In the genomic region with DNA sequence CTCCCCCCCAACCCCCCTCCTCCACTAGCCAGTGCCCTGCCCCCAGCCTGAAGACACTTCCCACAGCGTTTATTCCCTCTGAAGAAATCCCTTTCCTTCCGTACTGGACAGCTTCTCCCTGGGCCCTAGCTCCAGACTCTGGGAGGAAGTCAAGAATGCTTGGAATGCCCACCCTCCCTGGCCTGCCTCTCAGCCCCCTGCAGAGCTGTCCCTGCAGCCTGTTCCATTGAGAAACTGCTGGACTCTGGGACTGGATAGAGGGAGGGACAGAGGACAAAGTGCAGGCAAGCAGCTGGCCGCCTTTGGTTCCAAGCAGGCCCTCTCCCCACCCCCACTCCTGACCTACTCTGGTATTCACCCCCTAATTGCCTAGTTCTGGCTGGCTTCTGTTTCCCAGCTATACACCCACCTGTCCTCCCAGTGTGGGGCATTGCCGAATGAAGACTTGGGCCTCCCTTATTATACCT, we compare ENCODE assay signal across 8 mouse cellular contexts. TPM values are rescaled to one million over a fixed set of nuclear protein-coding genes. Genes with fewer than 3 reads are reported as not detected.
DNase-seq lines count a peak whose midpoint lies in the region; ATAC-seq lines count a peak whose summit lies in the region.

No protein-coding gene starts in this region.

- peak; percentile 63 for DNase-seq in ZHBTc4 (ENCODE audit: low read depth, low spot score)
- DNase-seq in forebrain, embryonic 11.5 days (ENCODE audit: low spot score), result peak; percentile 85
- DNase-seq in heart, postnatal 10 days, result peak; percentile 81 to 85
- peak; percentile 95 to 96 for DNase-seq in kidney, postnatal 36 days
- no peak for DNase-seq in right cerebral cortex, postnatal 14 days
- no peak for DNase-seq in layer of hippocampus, postnatal 36 days

- peaks cover 13% of the 10 kb centered on the region for H3K36me3 ChIP-seq in forebrain, embryonic 11.5 days (ENCODE audit: control insufficient read depth, insufficient read depth, low read length)
- peaks cover 35% of the 10 kb centered on the region for H3K36me3 ChIP-seq in midbrain, embryonic 12.5 days

- H3K9ac ChIP-seq in forebrain, embryonic 11.5 days (ENCODE audit: low read length), result 0 out of 2 replicates have a peak overlapping the region, but pooled peaks have one; percentile 2
- H3K9ac ChIP-seq in midbrain, embryonic 12.5 days (replicated peaks), result peak overlapping the region; percentile 11; the same call in 1 of the 2 replicates

- intact Hi-C loops in heart, postnatal 10 days (cut with DNase I), result loop anchor here (2.0 kb wide), 2 partner anchors 17 to 19 kb away; partner anchors contain the start of gene Nuak2

- no peaks in the 10 kb centered on the region for H3K9me3 ChIP-seq in forebrain, embryonic 11.5 days (ENCODE audit: control insufficient read depth, low read length)
- no peaks in the 10 kb centered on the region for H3K9me3 ChIP-seq in midbrain, embryonic 12.5 days

- peak overlapping the region; percentile 9; the same call in 1 of the 2 replicates for H3K4me2 ChIP-seq in forebrain, embryonic 11.5 days (ENCODE audit: low read depth, low read length, severe bottlenecking)
- H3K4me2 ChIP-seq in midbrain, embryonic 12.5 days (replicated peaks), result peak overlapping the region; percentile 6; the same call in 1 of the 2 replicates

- peaks cover 49% of the 10 kb centered on the region for H3K4me1 ChIP-seq in forebrain, embryonic 11.5 days (replicated peaks; ENCODE audit: control insufficient read depth, insufficient read depth, low read length)
- peaks cover 87% of the 10 kb centered on the region for H3K4me1 ChIP-seq in midbrain, embryonic 12.5 days

- no peaks in the 10 kb centered on the region for H3K27me3 ChIP-seq in forebrain, embryonic 11.5 days (ENCODE audit: control insufficient read depth, insufficient read depth, low read length)
- no peaks in the 10 kb centered on the region for H3K27me3 ChIP-seq in midbrain, embryonic 12.5 days

- peak overlapping the region; percentile 94 for H3K27ac ChIP-seq in forebrain, embryonic 11.5 days (ENCODE audit: low read depth, low read length)
- H3K27ac ChIP-seq in midbrain, embryonic 12.5 days (replicated peaks), result peak overlapping the region; percentile 94

- H3K4me3 ChIP-seq in forebrain, embryonic 11.5 days (ENCODE audit: low read depth, low read length), result no peak overlapping the region
- H3K4me3 ChIP-seq in midbrain, embryonic 12.5 days, result no peak overlapping the region

- 0% methylated on average over 4 of the region's 4 CpGs for WGBS in forebrain, embryonic 11.5 days
- 0% methylated on average over 4 of the region's 4 CpGs for WGBS in midbrain, embryonic 12.5 days

- ATAC-seq in forebrain, embryonic 11.5 days (replicated peaks; ENCODE audit: low FRiP score), result peak; percentile 85
- ATAC-seq in midbrain, embryonic 12.5 days (ENCODE audit: low FRiP score, low read depth), result peak; percentile 83
- no peak for ATAC-seq in granulocyte monocyte progenitor cell, adult 5-6 weeks (replicated peaks; ENCODE audit: poor library complexity, severe bottlenecking)

RNA-seq across cellular contexts. Expression of gene Nuak2, which starts 17.8 kb away (rescaled TPM):
- polyA plus RNA-seq in forebrain, embryonic 11.5 days (2014; fragmentation: Nextera tagmentation; extraction: Ambion mirVana), result 57.7 and 63.4 TPM in 2 replicates
- total RNA-seq in heart, postnatal 10 days (2021), result 1 to 10 TPM; 3.5 to 4.7 TPM
- polyA plus RNA-seq in midbrain, embryonic 12.5 days (2016; fragmentation: Nextera tagmentation; extraction: Ambion mirVana), result 94.9 and 101 TPM in 2 replicates
- total RNA-seq in granulocyte monocyte progenitor cell, adult 5-6 weeks (2014; fragmentation: Nextera tagmentation), result 37.2 and 40.4 TPM in 2 replicates
- 19.3 and 21.7 TPM in 2 replicates for total RNA-seq in granulocyte monocyte progenitor cell, adult 5-6 weeks (2017)
- total RNA-seq in layer of hippocampus, postnatal 36 days (2021), result 1 to 10 TPM in 1 of 2 experiments, under 1 TPM in 1; 0.63 to 1.1 TPM

RNA-seq across cellular contexts. Expression of gene Klhdc8a, which starts 35.3 kb away (rescaled TPM):
- 0.99 and 1.1 TPM in 2 replicates for polyA plus RNA-seq in forebrain, embryonic 11.5 days (2014; fragmentation: Nextera tagmentation; extraction: Ambion mirVana)
- 10 to 100 TPM; 17.7 to 27.5 TPM for total RNA-seq in heart, postnatal 10 days (2021)
- polyA plus RNA-seq in midbrain, embryonic 12.5 days (2016; fragmentation: Nextera tagmentation; extraction: Ambion mirVana), result 5.2 and 5.4 TPM in 2 replicates
- total RNA-seq in granulocyte monocyte progenitor cell, adult 5-6 weeks (2014; fragmentation: Nextera tagmentation), result not detected in 2 replicates
- total RNA-seq in granulocyte monocyte progenitor cell, adult 5-6 weeks (2017), result not detected in 2 replicates
- total RNA-seq in layer of hippocampus, postnatal 36 days (2021), result 1 to 10 TPM; 3.0 to 3.3 TPM

RNA-seq across cellular contexts. Expression of gene Tmcc2, which starts 57.4 kb away (rescaled TPM):
- polyA plus RNA-seq in forebrain, embryonic 11.5 days (2014; fragmentation: Nextera tagmentation; extraction: Ambion mirVana), result 13.3 and 16.1 TPM in 2 replicates
- total RNA-seq in heart, postnatal 10 days (2021), result 10 to 100 TPM; 14.7 to 16.4 TPM
- 35.4 and 36.8 TPM in 2 replicates for polyA plus RNA-seq in midbrain, embryonic 12.5 days (2016; fragmentation: Nextera tagmentation; extraction: Ambion mirVana)
- total RNA-seq in granulocyte monocyte progenitor cell, adult 5-6 weeks (2014; fragmentation: Nextera tagmentation), result 1.5 and 6.2 TPM in 2 replicates
- total RNA-seq in granulocyte monocyte progenitor cell, adult 5-6 weeks (2017), result 3.7 and 4.2 TPM in 2 replicates
- 100 to 1,000 TPM; 240 to 247 TPM for total RNA-seq in layer of hippocampus, postnatal 36 days (2021)

Comparison
In these comparisons a context has a peak if more than half of its experiments do, and no peak if none do; other contexts are left out.
1. DNase-seq: peak in ZHBTc4 (single experiment), forebrain, embryonic 11.5 days (single experiment), heart, postnatal 10 days (2 of 2) and kidney, postnatal 36 days (2 of 2); none in right cerebral cortex, postnatal 14 days (single experiment) and layer of hippocampus, postnatal 36 days (0 of 2).
2. RNA of gene Klhdc8a, which starts 35.3 kb away (total RNA-seq): 17.7 to 27.5 TPM in heart, postnatal 10 days; 3.0 to 3.3 TPM in layer of hippocampus, postnatal 36 days and not detected in granulocyte monocyte progenitor cell, adult 5-6 weeks; every median in the first group is over 4 times any median in the second.
3. RNA of gene Tmcc2, which starts 57.4 kb away (total RNA-seq): 240 to 247 TPM in layer of hippocampus, postnatal 36 days; 14.7 to 16.4 TPM in heart, postnatal 10 days and 1.5 to 6.2 TPM in granulocyte monocyte progenitor cell, adult 5-6 weeks; every median in the first group is over 10 times any median in the second.